Mouse (Mus musculus) embryonic facial prominence, embryonic 12.5 days (tissue): ENCODE measurements at regions not wholly inside any gene's neighbourhood (a gene's known extent, or its start where the extent isn't known, plus 50 kb on each side); places are given as distances from the start of the nearest gene placed in this dataset.

Experiments used
- ATAC-seq: fragments of 200-750 bp; cut with Nextera tagmentation; 2 replicates; pipeline ENCODE4 v1.8.0; 2017; ENCODE audit not compliant: insufficient number of reproducible peaks, insufficient read depth, low FRiP score, low TSS enrichment
- H3K27ac ChIP-seq: fragments of 300-500 bp; sonication (generic); 2 replicates; pipeline ENCODE4 v1.5.1; 2016; ENCODE audit warnings: mild to moderate bottlenecking
- H3K27me3 ChIP-seq: fragments of 300-500 bp; sonication (generic); 2 replicates; pipeline ENCODE4 v1.6.1; 2016; ENCODE audit warnings: mild to moderate bottlenecking, moderate library complexity
- H3K36me3 ChIP-seq: fragments of 300-500 bp; sonication (generic); 2 replicates; pipeline ENCODE4 v1.6.1; 2016; ENCODE audit warnings: mild to moderate bottlenecking
- H3K4me1 ChIP-seq: fragments of 300-500 bp; sonication (generic); 2 replicates; pipeline ENCODE4 v1.6.1; 2016
- H3K4me2 ChIP-seq: fragments of 300-500 bp; sonication (generic); replicated peaks from 2 replicates; pipeline ENCODE4 v1.6.1; 2016; ENCODE audit warnings: mild to moderate bottlenecking, moderate library complexity
- H3K4me3 ChIP-seq: fragments of 300-500 bp; sonication (generic); 2 replicates; pipeline ENCODE4 v1.5.1; 2016; ENCODE audit warnings: mild to moderate bottlenecking
- H3K9ac ChIP-seq: fragments of 300-500 bp; sonication (generic); 2 replicates; pipeline ENCODE4 v1.6.1; 2016; ENCODE audit warnings: mild to moderate bottlenecking, moderate library complexity
- H3K9me3 ChIP-seq: fragments of 300-500 bp; sonication (generic); 2 replicates; pipeline ENCODE4 v1.6.1; 2016; ENCODE audit warnings: mild to moderate bottlenecking, moderate library complexity
- WGBS: fragments of 180-500 bp; shearing (Covaris S2); methylation state at CpG from one replicate; pipeline ENCODE4 v1.1.7; 2016; 5-methylcytosine and 5-hydroxymethylcytosine counted together

DNA sequence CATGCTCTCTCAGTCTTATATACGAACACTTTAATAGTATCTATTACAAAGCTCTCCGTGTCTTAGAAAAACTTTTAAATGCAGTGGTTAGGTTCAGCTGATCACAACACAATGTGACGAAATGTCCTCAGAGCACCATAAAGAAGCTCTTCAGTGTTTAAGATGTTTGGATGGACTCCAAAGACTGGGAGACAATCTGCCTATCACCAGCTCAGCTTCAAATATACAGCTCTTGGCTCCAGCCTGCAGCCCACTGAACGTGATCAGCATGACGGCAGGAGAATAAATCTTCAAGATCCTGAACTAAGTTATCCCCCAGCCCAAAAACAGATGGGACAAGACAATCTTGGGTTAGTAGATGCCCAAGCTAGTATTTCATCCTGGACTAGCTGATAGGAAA, 116.7 kb upstream of the Hnrnpa3 start:
- Histone ChIP-seq H3K4me3 (no peak overlapping the region), H3K9me3 (no peaks in the 10 kb centered on the region), H3K4me1 (peaks cover 5% of the 10 kb centered on the region; the same call in 1 of the 2 replicates), H3K9ac (no peak overlapping the region), H3K27me3 (no peaks in the 10 kb centered on the region), H3K4me2 (no peak overlapping the region), H3K36me3 (no peaks in the 10 kb centered on the region), H3K27ac (no peak overlapping the region)
- no peak for ATAC-seq
- WGBS = 85% methylated on average over 5 of the region's 5 CpGs

DNA sequence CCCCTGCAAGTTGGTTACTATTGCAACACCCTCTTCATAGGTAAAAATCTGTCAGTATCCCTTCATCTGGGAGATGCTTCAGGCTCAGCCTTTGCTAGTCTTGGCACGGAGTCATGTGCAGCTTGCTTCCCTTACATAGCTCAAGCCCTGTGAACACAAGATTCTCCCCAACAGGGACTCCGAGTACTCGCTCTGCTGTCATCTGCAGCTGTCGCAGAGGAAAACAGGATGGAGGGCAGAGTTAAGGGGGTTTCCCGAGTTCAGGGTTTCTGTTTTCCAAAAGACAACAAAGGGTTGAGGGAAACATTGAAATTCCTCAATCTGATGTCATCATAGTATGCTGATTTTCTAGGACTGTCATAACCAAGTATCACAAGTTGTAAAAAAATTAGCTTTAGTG, 116.3 kb upstream of the Hnrnpa3 start:
- no peak overlapping the region for H3K9ac ChIP-seq
- H3K36me3 ChIP-seq = no peaks in the 10 kb centered on the region
- H3K4me3 ChIP-seq = no peak overlapping the region
- no peak for ATAC-seq
- H3K27ac ChIP-seq = no peak overlapping the region
- H3K4me1 ChIP-seq = peaks cover 4% of the 10 kb centered on the region; the same call in 1 of the 2 replicates
- H3K27me3 ChIP-seq = no peaks in the 10 kb centered on the region
- no peaks in the 10 kb centered on the region for H3K9me3 ChIP-seq
- WGBS = 69% methylated on average over 5 of the region's 5 CpGs
- no peak overlapping the region for H3K4me2 ChIP-seq

DNA sequence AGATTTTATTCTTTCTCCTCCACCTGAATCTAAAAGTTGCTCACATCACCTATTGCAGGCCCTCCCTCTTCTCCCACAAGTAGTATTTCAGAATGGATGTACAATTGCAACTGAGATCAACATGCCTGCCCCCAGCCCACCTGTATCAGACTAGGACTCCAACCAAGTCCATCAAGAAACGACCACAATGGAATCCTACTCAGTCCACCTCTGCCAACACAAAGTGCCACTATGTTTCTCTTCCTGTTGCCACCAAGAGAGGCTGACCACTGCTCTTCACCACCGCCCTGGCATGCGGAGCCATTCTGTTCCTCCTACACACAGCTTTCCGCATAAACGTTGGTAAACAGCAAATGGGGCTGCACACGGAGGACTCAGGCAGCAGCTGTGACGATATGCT, 113.1 kb upstream of the Hnrnpa3 start:
- H3K4me1 ChIP-seq = no peaks in the 10 kb centered on the region
- WGBS = 86% methylated on average over 7 of the region's 7 CpGs
- no peaks in the 10 kb centered on the region for H3K9me3 ChIP-seq
- no peak overlapping the region for H3K27ac ChIP-seq
- no peak overlapping the region for H3K9ac ChIP-seq
- no peaks in the 10 kb centered on the region for H3K36me3 ChIP-seq
- H3K27me3 ChIP-seq = no peaks in the 10 kb centered on the region
- ATAC-seq = no peak
- H3K4me3 ChIP-seq = no peak overlapping the region
- H3K4me2 ChIP-seq = no peak overlapping the region

DNA sequence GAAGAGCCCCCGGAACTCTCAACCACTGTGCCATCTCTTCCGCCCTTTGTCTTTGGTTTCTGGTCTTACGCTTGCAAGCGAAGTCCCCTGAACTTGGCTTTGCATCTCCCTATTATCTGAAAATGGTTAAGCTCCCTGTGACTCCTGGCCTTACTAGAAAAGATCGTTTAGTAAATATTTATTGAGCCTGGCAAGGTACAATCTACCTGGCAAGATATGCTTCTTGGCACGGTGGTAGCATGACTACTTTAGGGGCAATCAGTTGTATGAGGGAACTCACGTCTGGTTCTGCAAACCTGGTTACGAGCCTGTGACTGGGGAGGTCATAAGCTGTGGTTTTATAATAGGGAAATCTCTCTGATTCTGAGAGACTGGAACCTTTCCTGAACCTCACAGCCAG, 103.4 kb upstream of the Hnrnpa3 start:
- H3K27ac ChIP-seq = no peak overlapping the region
- no peaks in the 10 kb centered on the region for H3K36me3 ChIP-seq
- no peak overlapping the region for H3K4me2 ChIP-seq
- no peak overlapping the region for H3K9ac ChIP-seq
- ATAC-seq = no peak
- H3K9me3 ChIP-seq = no peaks in the 10 kb centered on the region
- no peak overlapping the region for H3K4me3 ChIP-seq
- WGBS = 92% methylated on average over 8 of the region's 8 CpGs
- no peaks in the 10 kb centered on the region for H3K27me3 ChIP-seq
- H3K4me1 ChIP-seq = no peaks in the 10 kb centered on the region

GRCm38 (mm10) chr2:75556744-75557143, 102.3 kb upstream of the Hnrnpa3 start:
- no peak overlapping the region for H3K4me2 ChIP-seq
- no peaks in the 10 kb centered on the region for H3K9me3 ChIP-seq
- no peak for ATAC-seq
- H3K36me3 ChIP-seq = no peaks in the 10 kb centered on the region
- no peaks in the 10 kb centered on the region for H3K27me3 ChIP-seq
- no peak overlapping the region for H3K27ac ChIP-seq
- H3K9ac ChIP-seq = no peak overlapping the region
- 67% methylated on average over 7 of the region's 7 CpGs for WGBS
- no peak overlapping the region for H3K4me3 ChIP-seq
- no peaks in the 10 kb centered on the region for H3K4me1 ChIP-seq

DNA sequence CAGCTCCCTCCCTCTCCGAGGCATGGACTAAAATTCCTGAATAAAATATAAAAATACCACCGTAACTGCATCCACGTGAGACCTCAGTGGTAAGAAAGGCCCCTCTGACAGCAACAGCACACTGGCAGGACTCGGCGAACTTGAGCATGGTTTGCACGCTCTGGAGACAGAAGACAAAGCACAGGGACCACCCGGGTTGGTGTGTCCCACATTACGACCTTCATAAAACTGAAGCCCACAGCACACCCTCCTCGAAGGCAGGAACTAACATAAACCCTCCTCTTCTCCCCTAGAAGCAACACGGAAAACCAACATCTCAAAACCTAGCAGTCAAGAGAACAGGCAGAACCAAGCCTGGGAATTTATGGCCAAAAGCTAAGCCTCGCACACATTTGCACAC, 101.7 kb upstream of the Hnrnpa3 start:
- H3K4me3 ChIP-seq = no peak overlapping the region
- no peak overlapping the region for H3K4me2 ChIP-seq
- no peaks in the 10 kb centered on the region for H3K4me1 ChIP-seq
- WGBS = 72% methylated on average over 11 of the region's 11 CpGs
- H3K27me3 ChIP-seq = no peaks in the 10 kb centered on the region
- no peak overlapping the region for H3K9ac ChIP-seq
- no peak overlapping the region for H3K27ac ChIP-seq
- no peak for ATAC-seq
- no peaks in the 10 kb centered on the region for H3K9me3 ChIP-seq
- no peaks in the 10 kb centered on the region for H3K36me3 ChIP-seq

DNA sequence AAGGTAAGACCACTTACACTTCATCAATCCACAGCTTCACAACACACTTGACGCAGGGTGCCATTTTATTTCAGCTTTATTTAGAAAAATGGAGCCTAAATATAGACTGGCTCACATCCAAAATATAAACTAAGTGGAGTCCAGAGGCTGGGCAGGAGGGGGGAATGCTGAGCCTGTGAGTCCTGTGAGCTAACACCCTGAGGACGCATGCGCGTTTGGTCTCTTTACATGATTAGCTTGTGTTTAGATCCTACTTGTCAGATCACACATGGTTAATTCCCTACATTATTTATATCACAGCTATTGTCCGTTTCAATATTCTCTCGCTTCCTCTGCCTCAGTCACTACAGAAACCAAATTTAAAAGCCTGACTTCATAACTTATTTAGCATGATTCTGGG, 99.1 kb upstream of the Hnrnpa3 start:
- H3K4me1 ChIP-seq = no peaks in the 10 kb centered on the region
- H3K27me3 ChIP-seq = no peaks in the 10 kb centered on the region
- ATAC-seq = no peak
- no peak overlapping the region for H3K4me2 ChIP-seq
- no peaks in the 10 kb centered on the region for H3K9me3 ChIP-seq
- H3K4me3 ChIP-seq = no peak overlapping the region
- H3K9ac ChIP-seq = no peak overlapping the region
- 80% methylated on average over 6 of the region's 6 CpGs for WGBS
- H3K36me3 ChIP-seq = no peaks in the 10 kb centered on the region
- no peak overlapping the region for H3K27ac ChIP-seq

DNA sequence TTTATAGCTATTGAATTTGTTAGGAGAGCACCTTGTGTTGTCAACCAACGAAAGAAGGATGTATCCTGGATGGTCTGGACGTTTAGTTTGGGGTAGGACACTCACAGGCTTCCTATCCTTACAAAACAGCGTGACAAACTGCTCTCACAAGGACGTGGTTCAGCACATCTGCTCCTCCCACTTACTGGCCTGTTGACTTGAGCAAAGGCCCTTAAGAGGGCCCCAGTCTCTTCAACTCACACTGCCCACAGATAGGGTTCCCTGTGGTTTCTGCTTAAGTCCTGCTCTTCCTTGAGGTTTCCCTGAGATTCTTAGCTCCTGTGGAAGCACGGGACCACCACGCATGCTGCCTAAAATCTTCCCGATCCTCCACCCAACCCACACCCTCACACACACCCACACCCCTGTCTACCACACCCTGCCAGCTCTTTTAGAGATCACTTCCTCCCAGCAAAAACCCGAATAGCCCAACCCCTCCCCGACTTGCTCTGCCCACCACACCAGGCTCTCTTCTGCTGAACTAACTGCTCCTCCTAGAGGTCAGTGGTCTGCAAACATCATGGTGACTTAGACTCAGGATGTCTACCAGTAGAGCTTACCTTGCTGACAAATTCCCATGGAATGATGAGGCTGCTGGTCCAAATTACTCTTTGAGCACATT, 95.7 kb upstream of the Hnrnpa3 start:
- no peak overlapping the region for H3K27ac ChIP-seq
- H3K36me3 ChIP-seq = no peaks in the 10 kb centered on the region
- H3K4me1 ChIP-seq = no peaks in the 10 kb centered on the region
- H3K9me3 ChIP-seq = no peaks in the 10 kb centered on the region
- no peaks in the 10 kb centered on the region for H3K27me3 ChIP-seq
- 64% methylated on average over 9 of the region's 9 CpGs for WGBS
- no peak for ATAC-seq
- no peak overlapping the region for H3K4me3 ChIP-seq
- H3K4me2 ChIP-seq = no peak overlapping the region
- H3K9ac ChIP-seq = no peak overlapping the region

DNA sequence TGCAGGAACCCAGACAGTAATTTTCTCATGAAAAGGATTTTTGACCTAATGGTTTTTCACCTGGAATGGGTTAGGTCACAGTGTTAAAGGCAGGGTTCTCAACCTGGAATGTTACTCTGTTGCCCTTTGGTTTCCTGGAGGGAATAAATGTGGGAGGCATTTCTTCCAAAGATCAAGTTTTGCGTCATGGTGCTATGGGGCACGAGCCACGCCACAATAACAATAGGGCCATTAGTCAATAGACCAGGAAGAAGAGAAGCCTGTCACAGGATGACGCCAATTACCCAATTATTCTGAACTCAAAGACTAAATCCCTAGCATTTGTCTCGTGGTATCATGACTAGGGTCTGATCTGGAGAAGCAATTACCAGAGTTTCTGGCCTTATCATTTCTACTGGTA, 94.3 kb upstream of the Hnrnpa3 start:
- Histone ChIP-seq H3K9me3 (no peaks in the 10 kb centered on the region), H3K27me3 (no peaks in the 10 kb centered on the region), H3K4me2 (no peak overlapping the region), H3K4me3 (no peak overlapping the region), H3K9ac (no peak overlapping the region), H3K36me3 (no peaks in the 10 kb centered on the region), H3K27ac (no peak overlapping the region), H3K4me1 (no peaks in the 10 kb centered on the region)
- no peak for ATAC-seq
- WGBS = 45% methylated on average over 5 of the region's 5 CpGs

GRCm38 (mm10) chr2:75567131-75567530, 91.9 kb upstream of the Hnrnpa3 start:
- Histone ChIP-seq H3K9ac (no peak overlapping the region), H3K4me3 (no peak overlapping the region), H3K27me3 (no peaks in the 10 kb centered on the region), H3K36me3 (no peaks in the 10 kb centered on the region), H3K27ac (no peak overlapping the region), H3K4me1 (no peaks in the 10 kb centered on the region), H3K9me3 (no peaks in the 10 kb centered on the region), H3K4me2 (no peak overlapping the region)
- WGBS = 93% methylated on average over 4 of the region's 4 CpGs
- ATAC-seq = no peak

DNA sequence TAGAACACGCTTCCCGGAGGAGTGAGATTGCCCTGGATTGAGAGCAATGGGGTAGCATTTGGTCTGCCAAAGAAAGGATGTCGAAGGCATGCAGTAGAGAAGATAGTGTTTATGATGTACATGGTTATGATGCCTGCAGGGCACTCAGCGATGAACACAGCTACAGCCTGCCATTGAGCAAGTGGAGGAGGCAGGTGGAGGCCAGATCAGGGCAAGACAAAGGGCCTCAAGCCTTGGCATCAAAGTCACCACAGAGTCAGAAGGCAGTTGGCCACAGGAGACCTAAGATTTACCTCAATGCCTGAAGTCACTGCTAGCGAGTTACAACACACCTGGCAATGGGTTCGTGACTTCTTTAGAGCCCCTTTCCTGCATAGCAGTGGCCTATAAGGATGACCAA, 89.3 kb upstream of the Hnrnpa3 start:
- Histone ChIP-seq H3K36me3 (no peaks in the 10 kb centered on the region), H3K4me3 (no peak overlapping the region)

GRCm38 (mm10) chr2:75570246-75570645, 88.8 kb upstream of the Hnrnpa3 start:
- H3K27me3 ChIP-seq = no peaks in the 10 kb centered on the region
- ATAC-seq = no peak
- no peaks in the 10 kb centered on the region for H3K9me3 ChIP-seq
- no peaks in the 10 kb centered on the region for H3K36me3 ChIP-seq
- H3K27ac ChIP-seq = no peak overlapping the region
- WGBS = 87% methylated on average over 2 of the region's 2 CpGs
- H3K4me2 ChIP-seq = no peak overlapping the region
- no peak overlapping the region for H3K9ac ChIP-seq
- H3K4me1 ChIP-seq = no peaks in the 10 kb centered on the region
- no peak overlapping the region for H3K4me3 ChIP-seq

More for the DNA sequence above, 89.3 kb upstream of the Hnrnpa3 start:
- H3K9ac ChIP-seq = no peak overlapping the region
- H3K4me2 ChIP-seq = no peak overlapping the region
- no peak for ATAC-seq
- no peaks in the 10 kb centered on the region for H3K4me1 ChIP-seq
- no peaks in the 10 kb centered on the region for H3K9me3 ChIP-seq
- H3K27me3 ChIP-seq = no peaks in the 10 kb centered on the region
- 87% methylated on average over 6 of the region's 6 CpGs for WGBS
- H3K27ac ChIP-seq = no peak overlapping the region

DNA sequence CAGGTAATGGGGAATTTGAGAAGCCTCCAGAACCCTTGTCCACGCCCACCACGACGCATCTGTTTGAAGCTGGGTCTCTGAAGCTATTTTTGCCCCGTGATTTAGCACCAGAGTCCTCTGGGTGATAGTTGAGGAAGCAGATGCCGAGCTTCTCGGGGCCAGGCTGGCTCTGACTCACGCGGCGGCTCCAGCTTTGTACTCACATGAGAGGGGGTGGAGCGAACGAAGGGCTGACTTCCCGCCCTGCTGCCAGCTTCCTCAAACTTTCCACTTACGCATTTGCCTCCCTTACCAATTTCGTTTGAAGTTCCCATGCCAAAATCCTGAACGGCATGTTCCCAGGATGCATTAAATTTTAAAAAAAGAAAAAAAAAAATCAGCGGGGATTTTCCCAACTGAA, 74.1 kb upstream of the Hnrnpa3 start:
- no peaks in the 10 kb centered on the region for H3K9me3 ChIP-seq
- no peak overlapping the region for H3K27ac ChIP-seq
- ATAC-seq = no peak
- 2% methylated on average over 16 of the region's 16 CpGs for WGBS
- H3K9ac ChIP-seq = peak overlapping the region; percentile 31; the same call in 1 of the 2 replicates
- H3K4me1 ChIP-seq = peaks cover 4% of the 10 kb centered on the region; the same call in 1 of the 2 replicates
- no peaks in the 10 kb centered on the region for H3K36me3 ChIP-seq
- peaks cover 7% of the 10 kb centered on the region; the same call in 1 of the 2 replicates for H3K27me3 ChIP-seq
- H3K4me3 ChIP-seq = peak overlapping the region; percentile 21
- peak overlapping the region; percentile 53 for H3K4me2 ChIP-seq
